Mouse (Mus musculus): ENCODE data around the gene Pam16. TPM values are rescaled to one million over a fixed set of nuclear protein-coding genes. Genes with fewer than 3 reads are reported as not detected.

Pam16 gene
- total RNA-seq, 2 experiments from 2014 or later, result 77.1 TPM

Other genes starting within 250 kb of the Pam16 start
- 10 to 100 TPM; 18.1 to 19.3 TPM for gene Adcy9, start 204.5 kb downstream of the Pam16 start, total RNA-seq (2021)
- gene Srl, start 83.2 kb downstream of the Pam16 start, total RNA-seq (2021), result 1,000 to 10,000 TPM; 1,069 to 1,086 TPM
- 10 to 100 TPM; 10.5 to 11.6 TPM for gene Tfap4, start 65.1 kb downstream of the Pam16 start, total RNA-seq (2021)
- gene Glis2, start 30.3 kb downstream of the Pam16 start, total RNA-seq (2021), result 10 to 100 TPM; 41.4 to 45.9 TPM
- gene Vasn, start 15.0 kb upstream of the Pam16 start, total RNA-seq (2021), result 10 to 100 TPM; 11.7 to 15.1 TPM
- 10 to 100 TPM; 61.8 to 62.1 TPM for gene Dnaja3, start 15.0 kb upstream of the Pam16 start, total RNA-seq (2021)
- 10 to 100 TPM; 27.3 to 28.5 TPM for gene Coro7, start 54.8 kb upstream of the Pam16 start, total RNA-seq (2021)
- 10 to 100 TPM; 14.0 to 15.1 TPM for gene Nmral1, start 94.4 kb upstream of the Pam16 start, total RNA-seq (2021)
- 10 to 100 TPM; 54.3 to 56.2 TPM for gene Hmox2, start 101.4 kb upstream of the Pam16 start, total RNA-seq (2021)
- gene Cdip1, start 165.3 kb upstream of the Pam16 start, total RNA-seq (2021), result 100 to 1,000 TPM; 107 to 114 TPM
- gene 4930562C15Rik, start 210.4 kb upstream of the Pam16 start, total RNA-seq (2021), result not detected